Mouse (Mus musculus) heart, postnatal 36 days (tissue): Measurements from ENCODE around the gene Arhgdig. TPM values are rescaled to one million over a fixed set of nuclear protein-coding genes. Genes with fewer than 3 reads are reported as not detected.

ENCODE experiments used
- DNase-seq, 2 experiments: peaks; one replicate each; pipeline ENCODE4 v3.0.0; 2021 to 2022
- intact Hi-C: fragments of 180-260 bp; cut with DNase I; formaldehyde crosslinking; loops from one replicate; pipeline ENCODE4 v1.15.1; 2025
- total RNA-seq, 2 experiments: library from RNA; stranded (reverse); gene quantifications; 2 replicates each; pipeline ENCODE4 v1.2.3; 2021

Gene Arhgdig
- under 1 TPM in 1 of 2 experiments, not detected in 1; 0.31 TPM for total RNA-seq

- no peak for DNase-seq
- intact Hi-C loops: no loop called here
Measured at GRCm38 (mm10) chr17:26207686-26208085, at the start of gene Arhgdig. Gene Arhgdig (minus strand): TSS chr17:26207786.

- DNase-seq: no peak
- intact Hi-C loops: no loop called here
Measured at GRCm38 (mm10) chr17:26255313-26255712, 47.7 kb upstream of the Arhgdig start.

GRCm38 (mm10) chr17:26253399-26253798 lies 45.8 kb upstream of the Arhgdig start:
- intact Hi-C loops: no loop called here

GRCm38 (mm10) chr17:26252539-26253251 lies 45.1 kb upstream of the Arhgdig start, which contains the start of gene Luc7l:
Gene Luc7l (plus strand): TSS chr17:26252896.
- DNase-seq: peak; percentile 95 to 96
- intact Hi-C loops: no loop called here

More at GRCm38 (mm10) chr17:26253399-26253798, 45.8 kb upstream of the Arhgdig start:
- DNase-seq: no peak

GRCm38 (mm10) chr17:26251886-26252538 lies 44.4 kb upstream of the Arhgdig start:
- intact Hi-C loops: no loop called here

GRCm38 (mm10) chr17:26244101-26244841 lies 36.7 kb upstream of the Arhgdig start, which contains the start of gene Fam234a:
Gene Fam234a (minus strand): TSS chr17:26244242.
- intact Hi-C loops: loop anchor here (5.0 to 10.0 kb wide), 3 partner anchors 107 to 961 kb away; partner anchors contain the start of genes Axin1, Lemd2 and Mrpl28
- peak; percentile 92 for DNase-seq

More at GRCm38 (mm10) chr17:26251886-26252538, 44.4 kb upstream of the Arhgdig start:
- DNase-seq: no peak

- peak in 1 of 2 experiments; percentile 68 for DNase-seq
- intact Hi-C loops: loop anchor here (5.0 to 10.0 kb wide), 3 partner anchors 106 to 961 kb away; partner anchors contain the start of genes Axin1, Lemd2 and Mrpl28
Measured at GRCm38 (mm10) chr17:26243471-26244100, 36.0 kb upstream of the Arhgdig start.

- no peak for DNase-seq
- intact Hi-C loops: loop anchor here (5.0 to 10.0 kb wide), 3 partner anchors 104 to 964 kb away; partner anchors contain the start of genes Axin1, Lemd2 and Mrpl28
Measured at GRCm38 (mm10) chr17:26240990-26241389, 33.4 kb upstream of the Arhgdig start.

- DNase-seq: no peak
- intact Hi-C loops: loop anchor here (5.0 to 10.0 kb wide), 3 partner anchors 103 to 965 kb away; partner anchors contain the start of genes Axin1, Lemd2 and Mrpl28
Measured at GRCm38 (mm10) chr17:26240120-26240790, 32.7 kb upstream of the Arhgdig start.

- intact Hi-C loops: no loop called here
- no peak for DNase-seq
Measured at GRCm38 (mm10) chr17:26239551-26239950, 32.0 kb upstream of the Arhgdig start.

- no peak for DNase-seq
- intact Hi-C loops: no loop called here
Measured at GRCm38 (mm10) chr17:26237667-26238066, 30.1 kb upstream of the Arhgdig start.

GRCm38 (mm10) chr17:26235077-26235815 lies 27.7 kb upstream of the Arhgdig start:
- intact Hi-C loops: no loop called here
- DNase-seq: peak in 1 of 2 experiments; percentile 26

- no peak for DNase-seq
- intact Hi-C loops: no loop called here
Measured at GRCm38 (mm10) chr17:26234386-26234785, 26.8 kb upstream of the Arhgdig start.

- no peak for DNase-seq
- intact Hi-C loops: no loop called here
Measured at GRCm38 (mm10) chr17:26232863-26233262, 25.3 kb upstream of the Arhgdig start.

- DNase-seq: no peak
- intact Hi-C loops: no loop called here
Measured at GRCm38 (mm10) chr17:26231156-26231555, 23.6 kb upstream of the Arhgdig start.

GRCm38 (mm10) chr17:26229776-26230175 lies 22.2 kb upstream of the Arhgdig start:
- intact Hi-C loops: no loop called here
- DNase-seq: no peak

- DNase-seq: no peak
- intact Hi-C loops: no loop called here
Measured at GRCm38 (mm10) chr17:26225150-26225549, 17.6 kb upstream of the Arhgdig start.

- DNase-seq: no peak
- intact Hi-C loops: no loop called here
Measured at GRCm38 (mm10) chr17:26221508-26221907, 13.9 kb upstream of the Arhgdig start.

- intact Hi-C loops: no loop called here
Measured at GRCm38 (mm10) chr17:26212681-26213080, 5.1 kb upstream of the Arhgdig start.

More at GRCm38 (mm10) chr17:26212681-26213080, 5.1 kb upstream of the Arhgdig start:
- no peak for DNase-seq
